Mouse (Mus musculus) embryonic stem cell, embryonic (primary cell): ENCODE measurements around the gene Sorl1.

Experiments used
- CTCF ChIA-PET, 4 experiments: fragments of 300-600 bp in 2 of 4; fragments of 350-600 bp in 2 of 4; sonication (Branson Sonifier 250); formaldehyde crosslinking; loops; one replicate each; lab custom pipeline; 2022; ENCODE audit warnings: inconsistent platforms in 2 of 4; lab: Charles Lee
- POLR2A ChIA-PET, 4 experiments: fragments of 300-600 bp in 2 of 4; fragments of 350-600 bp in 2 of 4; sonication (Branson Sonifier 250); formaldehyde crosslinking; loops; one replicate each; lab custom pipeline; 2022; ENCODE audit warnings: antibody characterized with exemption in 4 of 4, inconsistent platforms in 1 of 4; lab: Charles Lee

Gene Sorl1

DNA sequence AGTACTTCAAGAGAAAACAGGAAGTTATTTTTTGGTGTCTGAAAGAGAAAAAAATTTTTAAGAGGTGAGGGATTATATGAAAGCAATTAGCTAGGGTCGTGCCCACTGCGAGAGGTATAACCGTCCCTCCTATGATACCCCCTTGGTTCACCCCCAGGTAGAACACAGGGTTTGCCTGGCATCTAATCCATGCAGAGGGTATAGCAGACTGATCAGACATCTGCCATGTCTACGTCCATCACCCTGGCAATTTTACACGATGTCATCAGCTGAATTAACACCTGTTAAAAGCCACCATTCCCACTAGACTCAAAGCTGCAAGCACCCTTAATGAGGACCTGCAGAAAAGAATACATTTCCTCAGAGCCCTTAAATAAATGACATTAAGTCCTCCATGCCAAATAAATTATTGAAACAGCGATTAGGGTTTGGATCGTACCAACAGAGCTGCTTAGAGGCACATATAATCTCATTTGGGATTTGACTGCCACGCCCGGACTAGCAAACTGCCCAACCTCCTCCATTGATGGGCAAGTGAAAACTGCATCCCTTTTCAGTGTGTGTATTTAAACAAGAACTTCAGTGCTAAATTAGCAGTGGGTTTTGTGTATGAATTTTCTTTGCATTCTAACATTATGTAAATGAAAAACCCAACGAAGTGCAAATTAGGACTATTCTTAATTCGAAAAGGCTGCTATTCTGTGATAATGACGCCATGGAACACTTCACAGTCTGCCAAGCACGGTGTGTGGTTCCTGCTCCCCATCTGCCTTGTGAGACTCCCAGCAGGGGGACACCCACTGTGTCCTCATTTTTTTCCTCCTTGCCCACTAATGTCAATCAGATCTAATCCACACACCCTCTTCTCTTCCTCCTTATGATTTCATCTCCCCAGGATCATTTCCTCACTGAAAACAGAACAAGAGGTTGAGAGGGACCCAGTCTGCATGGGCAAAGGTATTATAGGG is 7.0 kb upstream of the Sorl1 start:
- ChIA-PET CTCF (interaction anchor here in 1 of 4 experiments (0.6 kb wide), 1 partner anchor 923 kb away, joined by 3 read pairs; no protein-coding TSS in a partner anchor), POLR2A (no interaction called here)

DNA sequence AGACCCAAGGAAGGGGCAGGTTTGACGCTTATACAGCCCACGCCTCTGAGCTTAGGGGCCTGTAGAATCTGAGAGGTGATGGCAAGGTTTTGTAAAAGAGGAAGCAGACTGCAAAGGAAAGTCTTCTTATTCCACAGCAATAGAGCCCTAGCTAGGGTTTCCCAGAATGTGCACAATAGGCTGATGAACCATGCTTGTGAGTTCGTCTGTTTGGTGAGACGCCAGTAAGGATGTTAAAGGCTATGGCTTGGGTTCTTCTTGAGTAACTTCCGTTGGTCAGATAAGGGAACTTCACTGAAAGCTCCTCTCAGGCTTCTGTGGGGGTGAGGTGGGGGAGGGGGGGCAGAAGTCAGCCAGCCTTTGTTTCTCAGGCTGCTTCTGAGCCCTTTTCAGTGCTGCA is 3.9 kb upstream of the Sorl1 start:
- ChIA-PET POLR2A (interaction anchor here in 2 of 4 experiments (0.6 to 1.7 kb wide), 10 partner anchors 16 to 139 kb away, joined by 3 to 4 read pairs (median 3); partner anchors contain the start of gene Sc5d (in 1 of the 2)), CTCF (interaction anchor here in 3 of 4 experiments (0.5 to 1.3 kb wide), 4 partner anchors 147 to 1098 kb away, joined by 3 to 4 read pairs (median 4); no protein-coding TSS in a partner anchor)

DNA sequence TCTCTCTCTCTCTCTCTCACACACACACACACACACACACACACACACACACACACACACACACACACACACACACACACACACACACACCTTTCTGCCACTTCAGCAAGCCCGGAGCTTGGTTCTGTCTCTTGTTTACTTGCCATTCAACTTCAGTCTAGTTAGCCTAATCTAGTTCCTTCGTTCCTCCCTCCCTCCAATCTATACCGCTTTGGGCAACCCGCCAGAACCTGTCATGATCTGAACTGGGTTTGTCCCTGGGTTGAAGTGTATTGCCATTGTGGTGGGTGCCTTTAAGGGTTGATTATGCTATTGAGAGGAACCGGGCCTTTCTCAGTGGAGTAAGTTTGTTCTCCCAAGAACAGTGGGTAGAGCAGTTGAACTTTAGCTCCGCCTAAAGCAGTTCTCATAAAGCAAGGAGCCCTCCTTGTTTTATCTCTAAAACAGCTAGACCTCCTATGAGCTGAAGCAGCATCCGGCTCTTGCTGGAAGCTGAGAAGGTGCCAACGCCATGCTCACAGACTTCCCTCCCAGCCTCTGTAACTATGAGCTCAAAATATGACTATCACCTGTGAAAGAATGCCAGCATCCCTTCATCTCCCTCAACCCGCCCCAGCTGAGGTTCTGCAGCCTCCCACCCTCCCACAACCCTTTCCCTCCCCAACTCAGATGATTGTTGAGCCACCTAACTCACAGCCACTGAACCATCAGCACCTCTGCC is 1.3 kb upstream of the Sorl1 start:
- ChIA-PET POLR2A (interaction anchor here in 3 of 4 experiments (0.7 to 2.0 kb wide), 14 partner anchors 8 to 196 kb away, joined by 3 to 6 read pairs (median 4); partner anchors contain the start of gene Sc5d (in 1 of the 3)), CTCF (interaction anchor here in 3 of 4 experiments (0.6 to 1.0 kb wide), 3 partner anchors 17 to 200 kb away, joined by 3 to 4 read pairs (median 3); no protein-coding TSS in a partner anchor)

DNA sequence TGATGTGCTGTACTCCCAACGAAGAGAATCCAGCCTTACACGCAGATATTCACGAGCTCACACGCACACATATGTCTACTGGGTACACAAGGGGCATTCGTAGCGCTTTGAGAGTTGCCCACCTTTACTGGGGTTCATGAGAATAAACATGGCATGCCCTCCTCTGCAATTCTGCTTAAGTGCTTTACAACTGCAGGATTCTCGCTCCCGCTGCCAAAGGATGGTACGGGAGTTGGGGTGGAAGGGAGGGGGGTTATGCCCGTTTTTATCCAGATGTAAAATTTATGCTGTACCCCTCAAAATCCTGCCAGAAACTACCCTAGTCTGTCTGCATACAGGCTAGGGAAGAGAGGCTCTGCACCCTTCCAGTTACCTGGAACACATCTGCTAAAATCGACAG is 893 bp downstream of the Sorl1 start:
- POLR2A ChIA-PET = interaction anchor here in 1 of 4 experiments (2.0 kb wide), 1 partner anchor 21 kb away, joined by 10 read pairs; no protein-coding TSS in a partner anchor

DNA sequence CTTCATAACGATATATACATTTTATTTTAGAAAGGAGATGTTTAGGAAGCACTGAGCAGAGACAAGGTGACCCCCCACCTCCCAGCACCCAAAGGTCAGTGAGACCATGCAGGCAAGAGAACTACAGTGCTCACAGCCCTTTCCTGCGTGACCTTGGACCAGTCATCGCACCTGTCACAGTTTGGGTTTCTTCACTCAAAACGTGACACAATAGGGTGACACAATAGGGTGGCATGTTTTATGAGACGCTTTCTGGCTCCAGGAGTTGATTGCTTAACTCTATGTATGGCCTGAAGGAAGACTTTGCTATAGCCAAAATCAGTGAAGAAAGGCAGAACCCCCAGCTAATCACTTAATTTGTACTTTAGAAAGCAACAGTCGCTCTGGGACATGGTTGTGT is 1.7 kb downstream of the Sorl1 start:
- ChIA-PET POLR2A (interaction anchor here in 3 of 4 experiments (0.6 to 4.4 kb wide), 4 partner anchors 10 to 126 kb away, joined by 3 to 15 read pairs (median 6); no protein-coding TSS in a partner anchor), CTCF (interaction anchor here in 1 of 4 experiments (0.9 kb wide), 2 partner anchors 24 to 74 kb away, joined by 3 read pairs; no protein-coding TSS in a partner anchor)

More for the DNA sequence above, 893 bp downstream of the Sorl1 start:
- CTCF ChIA-PET = no interaction called here

DNA sequence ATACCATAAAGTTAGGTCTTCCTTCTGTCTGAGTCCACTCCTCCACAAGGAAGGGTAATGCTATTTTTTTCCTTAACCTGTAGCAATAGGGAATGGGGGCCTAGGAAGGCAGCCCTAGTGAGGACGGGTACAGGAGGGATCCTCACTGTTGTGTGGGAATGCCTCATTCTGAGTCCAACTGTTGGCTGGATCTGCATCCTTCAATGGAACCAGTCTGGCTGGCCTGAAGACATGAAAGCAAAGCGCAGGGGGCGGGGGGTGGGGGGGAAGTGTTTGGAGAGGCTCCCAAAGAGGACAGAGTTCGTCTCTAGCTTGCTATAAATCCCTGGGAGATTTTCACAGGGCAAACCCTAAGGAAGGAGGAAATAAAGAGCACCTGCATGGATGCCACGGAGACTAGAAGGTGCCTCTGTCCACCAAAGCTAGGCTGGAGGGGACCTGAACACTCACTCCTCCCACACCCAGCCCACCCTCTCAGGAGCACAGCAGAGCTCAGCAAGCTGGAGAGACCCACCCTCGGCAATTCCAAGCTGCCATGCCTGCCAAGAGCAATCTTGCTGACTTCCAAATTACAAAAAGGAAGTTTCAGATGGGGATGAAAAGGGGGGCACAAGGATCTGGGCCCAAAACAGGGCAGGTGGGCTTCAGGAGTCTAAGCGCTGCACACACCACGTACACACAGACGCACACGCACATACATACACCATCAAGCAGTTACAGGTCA is 2.3 kb downstream of the Sorl1 start:
- ChIA-PET CTCF (interaction anchor here in 2 of 4 experiments (0.6 to 0.9 kb wide), 3 partner anchors 24 to 931 kb away, joined by 3 read pairs; no protein-coding TSS in a partner anchor), POLR2A (interaction anchor here in 3 of 4 experiments (0.6 to 4.4 kb wide), 5 partner anchors 10 to 125 kb away, joined by 3 to 15 read pairs (median 3); no protein-coding TSS in a partner anchor)

DNA sequence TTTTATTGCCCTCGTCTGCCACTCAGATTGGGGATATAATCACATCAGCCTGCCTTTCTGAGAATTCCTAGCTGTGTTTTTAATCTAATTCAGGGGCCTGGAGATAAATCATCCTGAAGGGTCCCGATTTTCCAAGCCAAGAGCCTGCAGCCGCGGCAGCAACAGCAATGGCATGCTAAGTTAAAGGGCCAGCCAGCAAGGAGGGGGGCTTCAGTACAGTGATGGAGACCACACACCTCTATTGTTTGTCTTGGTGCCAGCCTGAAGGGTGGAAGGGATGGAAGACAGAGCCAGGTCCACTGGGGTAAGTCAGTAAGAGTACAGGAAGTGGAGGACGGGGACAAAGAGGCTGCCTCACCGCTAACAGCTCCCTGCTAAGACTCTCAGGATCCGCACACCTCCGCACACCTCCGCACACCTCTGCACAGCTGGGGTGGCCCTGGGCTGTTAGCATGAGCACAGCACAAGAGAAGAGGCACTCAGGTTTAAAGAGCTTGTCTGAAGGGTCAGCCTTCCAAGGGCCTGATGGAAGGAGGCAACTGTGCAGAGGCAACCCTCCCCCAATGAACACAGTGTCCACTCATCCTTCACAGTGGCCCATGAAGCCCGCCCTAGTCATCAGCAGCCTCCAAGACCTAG is 7.6 kb downstream of the Sorl1 start:
- POLR2A ChIA-PET = interaction anchor here in 3 of 4 experiments (0.7 to 11.1 kb wide), 7 partner anchors 8 to 19 kb away, joined by 3 to 172 read pairs (median 5); no protein-coding TSS in a partner anchor
- CTCF ChIA-PET = interaction anchor here in 1 of 4 experiments (0.7 kb wide), 1 partner anchor 17 kb away, joined by 5 read pairs; no protein-coding TSS in a partner anchor

DNA sequence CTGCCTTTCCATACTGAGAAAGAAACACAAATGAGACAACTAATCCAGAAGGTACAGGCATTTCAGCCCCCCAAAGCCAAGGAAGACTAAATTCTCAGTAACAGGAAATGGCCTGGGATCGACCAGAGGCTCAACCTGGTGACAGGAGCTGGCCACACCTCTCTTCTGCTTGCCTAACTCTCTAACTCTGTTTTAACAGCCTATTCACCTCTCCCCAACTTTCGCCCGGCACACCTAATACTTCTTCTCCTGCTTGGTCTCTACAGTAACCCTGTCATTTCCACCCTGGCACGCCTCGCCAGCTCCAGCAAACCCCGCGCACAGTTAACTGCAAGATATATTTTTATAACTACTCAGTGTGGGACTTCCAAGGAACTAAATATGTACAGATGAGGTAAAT is 9.0 kb downstream of the Sorl1 start:
- ChIA-PET CTCF (interaction anchor here in 1 of 4 experiments (1.4 kb wide), 1 partner anchor 17 kb away, joined by 4 read pairs; no protein-coding TSS in a partner anchor), POLR2A (interaction anchor here in 2 of 4 experiments (0.6 to 11.1 kb wide), 6 partner anchors 9 to 81 kb away, joined by 3 to 172 read pairs (median 5); partner anchors contain the start of gene Sorl1 (in 1 of the 2))

DNA sequence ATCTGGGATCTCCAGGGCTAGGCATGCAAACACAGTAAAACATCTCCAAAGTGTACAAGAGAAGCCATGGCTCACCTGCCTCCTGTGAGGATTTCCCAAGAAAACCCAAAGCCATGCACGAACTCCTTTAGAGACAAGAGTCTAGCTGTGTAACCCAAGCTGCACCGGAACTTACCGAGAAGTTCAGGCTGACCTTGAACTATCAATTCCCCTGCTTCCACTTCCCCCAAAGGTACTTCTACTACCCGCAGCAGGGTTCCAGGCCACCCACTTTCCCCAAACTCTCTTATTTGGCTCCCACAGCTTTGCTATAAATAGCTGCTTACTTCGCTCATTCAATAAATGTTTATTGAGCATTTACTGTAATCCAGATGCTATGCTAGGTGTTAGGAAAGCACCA is 10.8 kb downstream of the Sorl1 start:
- ChIA-PET CTCF (interaction anchor here in 1 of 4 experiments (0.6 kb wide), 1 partner anchor 27 kb away, joined by 3 read pairs; no protein-coding TSS in a partner anchor), POLR2A (interaction anchor here in 2 of 4 experiments (0.8 to 11.1 kb wide), 7 partner anchors 8 to 59 kb away, joined by 3 to 172 read pairs (median 5); partner anchors contain the start of gene Sorl1 (in 1 of the 2))

DNA sequence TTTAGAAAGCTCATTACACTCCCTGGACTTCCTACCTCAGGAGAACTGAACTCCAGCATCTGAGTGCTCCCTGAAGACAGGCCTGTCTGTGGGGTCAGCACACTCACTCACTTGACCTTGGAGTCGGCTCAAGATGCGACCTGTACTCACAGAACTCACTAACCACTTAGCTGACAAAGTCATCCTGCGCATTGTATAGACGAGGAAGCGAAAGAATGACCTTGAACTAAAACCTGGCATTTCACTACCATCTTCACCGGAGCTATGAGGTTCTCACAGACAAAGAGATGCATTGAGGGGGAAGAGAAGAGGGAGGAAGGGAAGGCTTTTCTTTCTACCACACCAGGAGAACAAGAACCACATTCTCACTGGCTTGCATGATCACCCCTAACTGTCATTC is 11.4 kb downstream of the Sorl1 start:
- CTCF ChIA-PET = no interaction called here

DNA sequence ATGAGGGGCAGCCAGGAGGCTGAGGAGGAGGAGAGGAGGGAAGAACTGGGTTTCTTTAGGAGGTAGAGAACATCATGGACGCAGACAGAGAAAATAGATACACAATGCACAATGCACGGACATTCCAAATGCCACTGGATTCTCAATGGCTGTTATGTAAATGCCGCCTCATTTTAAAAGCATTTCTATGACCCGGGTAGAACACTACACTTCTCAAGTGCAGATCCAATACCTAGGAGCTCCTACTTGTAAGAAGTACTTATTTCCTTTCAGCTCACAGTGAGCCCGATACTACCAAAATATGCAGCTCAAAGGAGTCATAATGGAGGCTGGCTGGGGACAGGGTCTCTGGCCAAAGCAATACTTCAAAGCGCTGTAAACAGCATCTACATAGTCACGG is 12.8 kb downstream of the Sorl1 start:
- ChIA-PET POLR2A (interaction anchor here (0.6 to 11.1 kb wide), 12 partner anchors 9 to 408 kb away, joined by 3 to 172 read pairs (median 4); no protein-coding TSS in a partner anchor), CTCF (no interaction called here)

More for the DNA sequence above, 11.4 kb downstream of the Sorl1 start:
- POLR2A ChIA-PET = interaction anchor here in 3 of 4 experiments (0.9 to 11.1 kb wide), 8 partner anchors 9 to 58 kb away, joined by 3 to 172 read pairs (median 4); partner anchors contain the start of gene Sorl1 (in 1 of the 3)

DNA sequence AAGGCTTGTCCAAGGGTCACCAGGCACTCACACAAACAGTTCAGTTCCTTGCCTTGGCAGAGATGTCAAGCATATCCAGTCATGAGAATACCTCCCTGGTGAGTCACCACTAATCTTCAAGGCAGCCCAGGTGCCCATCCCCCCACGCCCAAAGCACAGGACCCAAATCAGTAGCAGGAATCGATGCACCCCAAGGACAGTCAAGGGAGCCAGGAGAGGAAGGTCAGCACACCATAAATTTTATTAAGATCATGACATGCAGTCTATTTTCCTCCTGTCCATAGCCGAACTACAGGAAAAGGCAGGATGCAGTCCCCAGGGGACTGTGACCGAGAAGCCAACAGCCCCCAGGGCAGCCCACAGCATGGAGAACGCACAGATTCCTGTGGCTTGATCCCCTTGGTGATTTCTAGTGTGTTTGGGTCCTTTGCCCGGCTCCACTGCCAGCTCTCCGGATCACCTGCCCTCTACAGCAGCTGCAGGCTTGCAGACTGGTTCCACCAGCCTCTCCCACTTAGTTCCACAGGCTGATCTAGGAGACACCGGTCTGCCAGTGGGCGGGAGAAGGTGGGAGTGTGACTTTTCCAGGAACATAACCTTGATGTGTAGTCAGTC is 14.2 kb downstream of the Sorl1 start:
- ChIA-PET CTCF (interaction anchor here in 1 of 4 experiments (0.6 kb wide), 1 partner anchor 1183 kb away, joined by 3 read pairs; no protein-coding TSS in a partner anchor), POLR2A (interaction anchor here in 3 of 4 experiments (2.4 to 11.1 kb wide), 3 partner anchors 10 to 12 kb away, joined by 20 to 172 read pairs (median 79); no protein-coding TSS in a partner anchor)

DNA sequence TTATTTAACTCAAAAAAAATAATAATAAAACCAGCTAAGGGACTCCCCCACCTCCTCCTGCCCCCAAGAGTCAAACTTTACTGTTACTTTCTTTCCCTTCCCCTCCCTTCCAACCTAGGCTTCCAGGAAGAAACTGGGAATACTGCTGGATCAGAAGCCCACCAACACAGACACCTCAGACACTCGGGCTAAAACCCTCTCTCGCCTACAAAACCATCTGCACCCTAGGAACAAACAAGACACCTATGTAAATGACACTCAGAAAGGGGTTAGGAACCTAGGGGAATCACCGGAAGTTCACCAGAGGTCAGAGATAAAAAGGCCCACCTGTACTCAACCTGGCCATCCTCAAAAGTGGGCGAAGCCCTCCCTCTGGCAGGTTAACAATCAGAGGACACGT is 15.0 kb downstream of the Sorl1 start:
- POLR2A ChIA-PET = interaction anchor here in 3 of 4 experiments (0.6 to 11.1 kb wide), 14 partner anchors 8 to 1186 kb away, joined by 3 to 172 read pairs (median 5); partner anchors contain the start of gene Sorl1 (in 1 of the 3)
- CTCF ChIA-PET = interaction anchor here in 2 of 4 experiments (0.6 to 0.9 kb wide), 2 partner anchors 16 to 271 kb away, joined by 3 read pairs; no protein-coding TSS in a partner anchor

DNA sequence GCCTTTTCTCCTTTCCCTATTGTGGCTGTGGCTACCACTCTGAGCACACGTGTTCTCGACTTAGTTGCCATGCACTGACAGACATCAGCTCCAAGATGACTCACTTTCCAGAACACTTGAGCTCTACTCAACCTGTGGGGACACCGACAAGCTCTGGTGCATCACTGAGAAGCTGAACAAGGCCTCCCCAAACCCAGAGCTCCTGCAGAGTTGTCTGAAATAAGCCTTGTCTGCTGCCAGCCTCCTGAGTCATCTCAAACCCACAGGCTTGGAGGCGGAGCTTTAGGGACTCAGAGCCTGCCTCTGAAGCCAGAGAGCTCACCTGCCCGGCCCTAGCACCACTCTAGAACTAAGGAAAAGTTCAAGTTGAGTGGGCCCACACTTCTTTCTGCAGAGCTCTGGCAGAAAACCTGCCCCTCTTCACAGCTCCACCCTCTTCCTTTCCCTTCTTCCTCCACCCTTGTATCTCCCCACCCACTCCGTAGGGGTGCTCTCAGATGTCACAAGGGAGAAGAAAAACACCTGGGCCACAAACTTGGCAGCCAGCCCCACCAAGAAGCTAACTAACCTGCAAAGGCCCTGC is 15.6 kb downstream of the Sorl1 start:
- POLR2A ChIA-PET = interaction anchor here in 3 of 4 experiments (0.6 to 11.1 kb wide), 19 partner anchors 8 to 1186 kb away, joined by 3 to 172 read pairs (median 4); partner anchors contain the start of gene Sorl1 (in 1 of the 3)
- CTCF ChIA-PET = interaction anchor here in 2 of 4 experiments (0.6 to 0.9 kb wide), 3 partner anchors 16 to 900 kb away, joined by 3 read pairs; no protein-coding TSS in a partner anchor

DNA sequence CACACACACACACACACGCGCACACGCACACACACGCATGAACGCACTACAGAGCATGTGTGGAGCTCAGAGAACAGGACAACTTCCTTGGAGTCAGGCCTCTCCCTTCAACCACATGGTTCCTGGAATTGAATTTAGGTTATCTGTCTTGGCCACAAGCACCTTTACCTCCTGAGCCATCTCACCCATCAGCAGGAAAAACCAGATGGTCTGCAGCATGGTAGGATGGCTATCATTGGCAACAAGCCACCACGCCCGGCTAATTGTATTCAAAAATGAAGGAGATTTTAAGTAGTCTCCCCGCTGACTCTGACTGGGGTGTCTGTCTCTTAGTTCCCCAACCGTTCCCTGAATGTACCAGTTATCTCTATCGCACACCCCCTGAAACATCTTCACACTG is 17.0 kb downstream of the Sorl1 start:
- POLR2A ChIA-PET = interaction anchor here in 3 of 4 experiments (0.6 to 11.1 kb wide), 6 partner anchors 9 to 425 kb away, joined by 4 to 172 read pairs (median 5); no protein-coding TSS in a partner anchor
- CTCF ChIA-PET = no interaction called here
